ENCODE assay signal across 8 mouse cellular contexts in the genomic region with DNA sequence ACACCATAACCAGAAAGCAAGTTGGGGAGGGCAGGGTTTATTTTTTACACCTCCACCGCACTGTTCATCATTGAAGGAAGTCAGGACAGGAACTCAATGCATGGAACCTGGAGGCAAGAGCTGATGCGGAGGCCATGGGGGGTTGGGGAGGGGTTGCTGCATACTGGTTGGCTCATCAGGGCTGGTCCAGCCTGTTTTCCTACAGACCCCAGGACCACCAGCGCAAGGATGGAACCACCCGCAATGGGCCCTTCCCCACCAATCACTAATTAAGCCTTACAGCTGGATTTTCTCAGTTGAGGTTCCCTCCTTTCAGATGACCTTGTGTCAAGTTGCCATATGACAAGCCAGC. TPM values are rescaled to one million over a fixed set of nuclear protein-coding genes. Genes with fewer than 3 reads are reported as not detected.
A peak's percentile ranks its signal among the peaks of the same experiment; 100 is the strongest.
DNase-seq lines count a peak whose midpoint lies in the region; ATAC-seq and TF ChIP-seq lines count a peak whose summit lies in the region.
"Had no signal": no experiment of that assay in that cellular context is flagged by ENCODE, and none has a peak within 500 bp of the region (broad histone marks: within the 10 kb centered on the region; RNA-seq: fewer than 3 reads in every experiment).

No protein-coding gene starts in this region.

- intact Hi-C loops in left cerebral cortex, postnatal 4 days (cut with DNase I) = no loop called here
- intact Hi-C loops in gastrocnemius, postnatal 14 days (cut with DNase I; ENCODE audit: low total_unique reads) = no loop called here

- 51% methylated on average over 4 of the region's 4 CpGs for WGBS in forebrain, embryonic 11.5 days
- 66% methylated on average over 4 of the region's 4 CpGs for WGBS in intestine, embryonic 16.5 days
- WGBS in olfactory bulb, adult 2 months = 63% methylated on average over 4 of the region's 4 CpGs

- H3K4me2 ChIP-seq in forebrain, embryonic 11.5 days (ENCODE audit: low read depth, low read length, severe bottlenecking) = peak overlapping the region; percentile 94
- H3K4me2 ChIP-seq in intestine, embryonic 16.5 days (ENCODE audit: low read depth, low read length) = peak overlapping the region; percentile 95; the same call in 1 of the 2 replicates

- no peak overlapping the region for H3K4me3 ChIP-seq in forebrain, embryonic 11.5 days (ENCODE audit: low read depth, low read length)
- H3K4me3 ChIP-seq in intestine, embryonic 16.5 days (ENCODE audit: low read length) = peak overlapping the region; percentile 72
- H3K4me3 ChIP-seq in olfactory bulb, adult 2 months (ENCODE audit: insufficient read depth, low read depth, low read length) = peak overlapping the region; percentile 81

- H3K27me3 ChIP-seq in forebrain, embryonic 11.5 days (ENCODE audit: control insufficient read depth, insufficient read depth, low read length) = no peaks in the 10 kb centered on the region
- no peaks in the 10 kb centered on the region for H3K27me3 ChIP-seq in intestine, embryonic 16.5 days (replicated peaks; ENCODE audit: control insufficient read depth, insufficient read depth, low read length)

- peak; percentile 11 for DNase-seq in left cerebral cortex, postnatal 4 days
- DNase-seq in left cerebral cortex, adult 11 months (ENCODE audit: low spot score) = no peak
- no peak for DNase-seq in forebrain, embryonic 11.5 days (ENCODE audit: low spot score)
- no peak for DNase-seq in gastrocnemius, postnatal 10 days
- no peak for DNase-seq in gastrocnemius, postnatal 14 days

- no peaks in the 10 kb centered on the region for H3K36me3 ChIP-seq in forebrain, embryonic 11.5 days (ENCODE audit: control insufficient read depth, insufficient read depth, low read length)
- H3K36me3 ChIP-seq in intestine, embryonic 16.5 days (ENCODE audit: control insufficient read depth, insufficient read depth, low read length) = no peaks in the 10 kb centered on the region

- H3K9ac ChIP-seq in forebrain, embryonic 11.5 days (ENCODE audit: low read length) = peak overlapping the region; percentile 78
- 0 out of 2 replicates have a peak overlapping the region, but pooled peaks have one; percentile 83 for H3K9ac ChIP-seq in intestine, embryonic 16.5 days (ENCODE audit: low read depth, low read length)

- no peak for TF ChIP-seq CTCF in olfactory bulb, adult 2 months (IDR thresholded peaks at IDR 0.05; ENCODE audit: insufficient read depth, low read depth, low read length)

- no peak for TF ChIP-seq POLR2A in olfactory bulb, adult 2 months (IDR thresholded peaks at IDR 0.05; ENCODE audit: insufficient read depth, low read depth, low read length)

- no peaks in the 10 kb centered on the region for H3K9me3 ChIP-seq in forebrain, embryonic 11.5 days (ENCODE audit: control insufficient read depth, low read length)
- H3K9me3 ChIP-seq in intestine, embryonic 16.5 days (ENCODE audit: control insufficient read depth, low read length) = no peaks in the 10 kb centered on the region

- peaks cover 5% of the 10 kb centered on the region; the same call in 1 of the 2 replicates for H3K4me1 ChIP-seq in forebrain, embryonic 11.5 days (replicated peaks; ENCODE audit: control insufficient read depth, insufficient read depth, low read length)
- peaks cover 8% of the 10 kb centered on the region for H3K4me1 ChIP-seq in intestine, embryonic 16.5 days (ENCODE audit: control insufficient read depth, insufficient read depth, low read length)
- H3K4me1 ChIP-seq in olfactory bulb, adult 2 months (ENCODE audit: control insufficient read depth, insufficient read depth, low read length) = peaks cover 10% of the 10 kb centered on the region

- ATAC-seq in forebrain, embryonic 11.5 days (replicated peaks; ENCODE audit: low FRiP score) = 0 out of 2 replicates have a peak, but pooled peaks have one; percentile 18
- ATAC-seq in intestine, embryonic 16.5 days = no peak

- no peak overlapping the region for H3K27ac ChIP-seq in forebrain, embryonic 11.5 days (ENCODE audit: low read depth, low read length)
- H3K27ac ChIP-seq in intestine, embryonic 16.5 days (ENCODE audit: low read length) = no peak overlapping the region
- peak overlapping the region; percentile 77 for H3K27ac ChIP-seq in olfactory bulb, adult 2 months (ENCODE audit: insufficient read depth, low read depth, low read length)
- H3K27ac ChIP-seq: macrophage had no signal

RNA-seq across cellular contexts. Expression of a gene that starts 1.0 kb away (rescaled TPM):
- 10 to 100 TPM; 35.5 to 40.7 TPM for total RNA-seq in left cerebral cortex, postnatal 4 days (2021)
- 2.5 and 3.3 TPM in 2 replicates for polyA plus RNA-seq in forebrain, embryonic 11.5 days (2014; fragmentation: Nextera tagmentation; extraction: Ambion mirVana)
- 6.3 and 7.2 TPM in 2 replicates for polyA plus RNA-seq in intestine, embryonic 16.5 days (2015; fragmentation: Nextera tagmentation; extraction: Ambion mirVana)
- polyA plus RNA-seq in olfactory bulb, adult 2 months (2012; ENCODE audit: insufficient read depth, insufficient read length, low replicate concordance, missing spikeins) = not detected in 2 replicates
- total RNA-seq in gastrocnemius, postnatal 10 days (2021) = 10 to 100 TPM; 75.4 to 83.6 TPM
- 10 to 100 TPM; 88.8 to 96.3 TPM for total RNA-seq in gastrocnemius, postnatal 14 days (2021)

RNA-seq across cellular contexts. Expression of a gene that starts 46.5 kb away (rescaled TPM):
- total RNA-seq in left cerebral cortex, postnatal 4 days (2021) = 10 to 100 TPM; 65.1 to 71.3 TPM
- 69.9 and 71.6 TPM in 2 replicates for polyA plus RNA-seq in forebrain, embryonic 11.5 days (2014; fragmentation: Nextera tagmentation; extraction: Ambion mirVana)
- 46.0 and 48.4 TPM in 2 replicates for polyA plus RNA-seq in intestine, embryonic 16.5 days (2015; fragmentation: Nextera tagmentation; extraction: Ambion mirVana)
- not detected in 2 replicates for polyA plus RNA-seq in olfactory bulb, adult 2 months (2012; ENCODE audit: insufficient read depth, insufficient read length, low replicate concordance, missing spikeins)
- 10 to 100 TPM; 79.6 to 82.6 TPM for total RNA-seq in gastrocnemius, postnatal 10 days (2021)
- total RNA-seq in gastrocnemius, postnatal 14 days (2021) = 10 to 100 TPM; 62.1 to 63.0 TPM
